In the genomic region with DNA sequence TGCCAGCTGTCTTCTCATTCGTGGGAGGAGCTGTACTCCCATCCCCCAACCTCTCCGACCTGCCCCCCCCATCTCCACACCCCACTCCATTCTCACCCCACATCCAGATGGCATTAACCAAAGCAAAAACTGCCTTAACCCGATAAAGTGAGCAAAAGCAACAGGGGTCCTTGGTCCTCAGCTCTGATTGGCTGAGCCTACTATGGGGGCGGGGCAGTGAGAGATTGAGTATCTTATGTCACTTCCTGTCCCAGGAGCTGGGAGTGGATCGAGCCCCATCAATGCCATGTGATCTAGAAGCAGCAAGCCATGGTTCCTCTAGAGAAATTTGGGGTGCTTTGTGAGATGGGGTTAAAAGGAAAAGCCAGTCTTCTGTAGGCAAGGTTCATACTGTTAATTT, we compare ENCODE assay signal across 15 mouse cellular contexts.
DNase-seq lines count a peak whose midpoint lies in the region; ATAC-seq and TF ChIP-seq lines count a peak whose summit lies in the region.
"Had no signal": no experiment of that assay in that cellular context is flagged by ENCODE, and none has a peak within 500 bp of the region (broad histone marks: within the 10 kb centered on the region; RNA-seq: fewer than 3 reads in every experiment).

No protein-coding gene starts in this region.

- H3K4me3 ChIP-seq in forebrain, embryonic 15.5 days: no peak overlapping the region
- H3K4me3 ChIP-seq in forebrain, embryonic 12.5 days (replicated peaks): no peak overlapping the region
- no peak overlapping the region for H3K4me3 ChIP-seq in midbrain, embryonic 14.5 days (replicated peaks; ENCODE audit: low read depth, low read length)
- H3K4me3 ChIP-seq in midbrain, embryonic 10.5 days: no peak overlapping the region
- H3K4me3 ChIP-seq in hindbrain, postnatal 0 days (ENCODE audit: low read length): no peak overlapping the region
- H3K4me3 ChIP-seq: embryonic facial prominence, embryonic 12.5 days; liver, embryonic 13.5 days; myocyte had no signal

- no peak overlapping the region for H3K9ac ChIP-seq in forebrain, embryonic 15.5 days (replicated peaks)
- H3K9ac ChIP-seq in forebrain, embryonic 12.5 days: no peak overlapping the region
- no peak overlapping the region for H3K9ac ChIP-seq in midbrain, embryonic 14.5 days (replicated peaks; ENCODE audit: low read length)
- no peak overlapping the region for H3K9ac ChIP-seq in hindbrain, postnatal 0 days (replicated peaks; ENCODE audit: low read length)
- H3K9ac ChIP-seq: embryonic facial prominence, embryonic 12.5 days; liver, embryonic 13.5 days had no signal

- WGBS in forebrain, embryonic 15.5 days: 50% methylated on average over 5 of the region's 5 CpGs
- WGBS in forebrain, embryonic 12.5 days: 66% methylated on average over 5 of the region's 5 CpGs
- WGBS in midbrain, embryonic 14.5 days: 68% methylated on average over 5 of the region's 5 CpGs
- 74% methylated on average over 5 of the region's 5 CpGs for WGBS in midbrain, embryonic 10.5 days
- WGBS in hindbrain, postnatal 0 days: 49% methylated on average over 5 of the region's 5 CpGs

- no peaks in the 10 kb centered on the region for H3K27me3 ChIP-seq in forebrain, embryonic 15.5 days
- H3K27me3 ChIP-seq in forebrain, embryonic 12.5 days: peaks cover 20% of the 10 kb centered on the region; the same call in 1 of the 2 replicates
- H3K27me3 ChIP-seq in midbrain, embryonic 14.5 days (ENCODE audit: control insufficient read depth, insufficient read depth, low read length): peaks cover 7% of the 10 kb centered on the region; the same call in 1 of the 2 replicates
- peaks cover 91% of the 10 kb centered on the region for H3K27me3 ChIP-seq in midbrain, embryonic 10.5 days (ENCODE audit: low read depth, poor library complexity, severe bottlenecking)
- H3K27me3 ChIP-seq in hindbrain, postnatal 0 days (ENCODE audit: insufficient read depth, low read length): no peaks in the 10 kb centered on the region

- no peaks in the 10 kb centered on the region for H3K36me3 ChIP-seq in forebrain, embryonic 15.5 days
- no peaks in the 10 kb centered on the region for H3K36me3 ChIP-seq in forebrain, embryonic 12.5 days (replicated peaks)
- no peaks in the 10 kb centered on the region for H3K36me3 ChIP-seq in midbrain, embryonic 14.5 days (ENCODE audit: control insufficient read depth, insufficient read depth, low read length)
- no peaks in the 10 kb centered on the region for H3K36me3 ChIP-seq in midbrain, embryonic 10.5 days
- no peaks in the 10 kb centered on the region for H3K36me3 ChIP-seq in hindbrain, postnatal 0 days (ENCODE audit: insufficient read depth, low read length)
- H3K36me3 ChIP-seq: embryonic facial prominence, embryonic 12.5 days; liver, embryonic 13.5 days had no signal

- H3K4me2 ChIP-seq in forebrain, embryonic 15.5 days (replicated peaks): no peak overlapping the region; the same call in 1 of the 2 replicates
- H3K4me2 ChIP-seq in forebrain, embryonic 12.5 days: no peak overlapping the region
- H3K4me2 ChIP-seq in midbrain, embryonic 14.5 days (ENCODE audit: low read length): no peak overlapping the region
- peak overlapping the region; percentile 28; the same call in 1 of the 2 replicates for H3K4me2 ChIP-seq in hindbrain, postnatal 0 days (ENCODE audit: low read depth, low read length)
- H3K4me2 ChIP-seq: embryonic facial prominence, embryonic 12.5 days; liver, embryonic 13.5 days had no signal

- no peak for TF ChIP-seq CTCF in hindbrain, postnatal 0 days (IDR thresholded peaks at IDR 0.05; ENCODE audit: low read depth)

- intact Hi-C loops in gastrocnemius, postnatal 14 days (cut with DNase I; ENCODE audit: low total_unique reads): no loop called here
- intact Hi-C loops in heart, postnatal 25 days (cut with DNase I): no loop called here

- peak overlapping the region; percentile 82 for H3K27ac ChIP-seq in forebrain, embryonic 15.5 days (replicated peaks)
- no peak overlapping the region for H3K27ac ChIP-seq in forebrain, embryonic 12.5 days
- H3K27ac ChIP-seq in midbrain, embryonic 14.5 days (replicated peaks; ENCODE audit: low read depth, low read length): peak overlapping the region; percentile 61
- no peak overlapping the region for H3K27ac ChIP-seq in midbrain, embryonic 10.5 days (replicated peaks)
- H3K27ac ChIP-seq in hindbrain, postnatal 0 days: peak overlapping the region; percentile 65
- H3K27ac ChIP-seq: embryonic facial prominence, embryonic 12.5 days; liver, embryonic 13.5 days; macrophage had no signal

- DNase-seq in midbrain, embryonic 14.5 days: peak; percentile 23
- no peak for DNase-seq in midbrain, embryonic 10.5 days (ENCODE audit: low spot score)
- DNase-seq in MN1 (ENCODE audit: low spot score): peak; percentile 28
- DNase-seq in hindbrain, postnatal 0 days (ENCODE audit: low spot score): peak; percentile 68
- no peak for DNase-seq in gastrocnemius, postnatal 14 days
- no peak for DNase-seq in heart, postnatal 25 days (ENCODE audit: low spot score)
- DNase-seq: kidney, postnatal 25 days; liver, embryonic 13.5 days; thymus, postnatal 14 days had no signal

- peak; percentile 7; the same call in 1 of the 2 replicates for ATAC-seq in forebrain, embryonic 15.5 days (replicated peaks)
- ATAC-seq in forebrain, embryonic 12.5 days (ENCODE audit: low FRiP score): no peak
- no peak for ATAC-seq in midbrain, embryonic 14.5 days (ENCODE audit: low FRiP score, low TSS enrichment)
- peak; percentile 71 for ATAC-seq in hindbrain, postnatal 0 days
- ATAC-seq: intestine, postnatal 0 days had no signal

- H3K9me3 ChIP-seq in forebrain, embryonic 15.5 days: no peaks in the 10 kb centered on the region
- no peaks in the 10 kb centered on the region for H3K9me3 ChIP-seq in forebrain, embryonic 12.5 days
- peaks cover 6% of the 10 kb centered on the region; the same call in 1 of the 2 replicates for H3K9me3 ChIP-seq in midbrain, embryonic 14.5 days (ENCODE audit: control insufficient read depth, low read length)
- H3K9me3 ChIP-seq in midbrain, embryonic 10.5 days (replicated peaks): no peaks in the 10 kb centered on the region
- H3K9me3 ChIP-seq in hindbrain, postnatal 0 days (ENCODE audit: low read length): no peaks in the 10 kb centered on the region
- H3K9me3 ChIP-seq: embryonic facial prominence, embryonic 12.5 days; liver, embryonic 13.5 days had no signal

- peaks cover 39% of the 10 kb centered on the region for H3K4me1 ChIP-seq in forebrain, embryonic 15.5 days
- H3K4me1 ChIP-seq in forebrain, embryonic 12.5 days: peaks cover 36% of the 10 kb centered on the region
- peaks cover 24% of the 10 kb centered on the region for H3K4me1 ChIP-seq in midbrain, embryonic 14.5 days (ENCODE audit: control insufficient read depth, insufficient read depth, low read length)
- H3K4me1 ChIP-seq in midbrain, embryonic 10.5 days: peaks cover 29% of the 10 kb centered on the region
- H3K4me1 ChIP-seq in hindbrain, postnatal 0 days (ENCODE audit: insufficient read depth, low read length): peaks cover 15% of the 10 kb centered on the region; the same call in 1 of the 2 replicates
- H3K4me1 ChIP-seq: liver, embryonic 13.5 days had no signal

Comparison
In these comparisons a context has a peak if more than half of its experiments do, and no peak if none do; other contexts are left out.
1. ATAC-seq: peak in forebrain, embryonic 15.5 days (single experiment) and hindbrain, postnatal 0 days (single experiment); none in forebrain, embryonic 12.5 days (single experiment) and midbrain, embryonic 14.5 days (single experiment).
2. H3K27ac ChIP-seq: peak in forebrain, embryonic 15.5 days (single experiment), midbrain, embryonic 14.5 days (single experiment) and hindbrain, postnatal 0 days (single experiment); none in forebrain, embryonic 12.5 days (single experiment) and midbrain, embryonic 10.5 days (single experiment).
3. DNase-seq: peak in midbrain, embryonic 14.5 days (single experiment), MN1 (single experiment) and hindbrain, postnatal 0 days (single experiment); none in midbrain, embryonic 10.5 days (single experiment), gastrocnemius, postnatal 14 days (single experiment) and heart, postnatal 25 days (single experiment).